ENCODE assay signal across 18 mouse cellular contexts in genomic region chr16:85231330-85231729, GRCm38 (mm10).
"Had no signal": no experiment of that assay in that cellular context is flagged by ENCODE, and none has a peak within 500 bp of the region (broad histone marks: within the 10 kb centered on the region; RNA-seq: fewer than 3 reads in every experiment).

No protein-coding gene starts in this region.

- H3K4me3 ChIP-seq: midbrain, embryonic 10.5 days; myocyte; neural tube, embryonic 13.5 days; neural tube, embryonic 15.5 days had no signal

- H3K36me3 ChIP-seq: midbrain, embryonic 10.5 days; neural tube, embryonic 13.5 days; neural tube, embryonic 15.5 days had no signal

- H3K27ac ChIP-seq: liver, embryonic 14.5 days; midbrain, embryonic 10.5 days; neural tube, embryonic 13.5 days; neural tube, embryonic 15.5 days had no signal

- ATAC-seq: midbrain, embryonic 16.5 days had no signal

- H3K9ac ChIP-seq: liver, embryonic 14.5 days; lung, embryonic 14.5 days; neural tube, embryonic 13.5 days; neural tube, embryonic 15.5 days had no signal

- H3K4me2 ChIP-seq: lung, embryonic 14.5 days; neural tube, embryonic 13.5 days; neural tube, embryonic 15.5 days had no signal

- H3K4me1 ChIP-seq: midbrain, embryonic 10.5 days; neural tube, embryonic 13.5 days; neural tube, embryonic 15.5 days had no signal

- DNase-seq: lung, adult 18-20 months; lung, embryonic 14.5 days; lung, postnatal 10 days; lung, postnatal 4 days; midbrain, embryonic 14.5 days; retina, postnatal 1 day; right cerebral cortex, adult 18-20 months; right cerebral cortex, postnatal 14 days; right cerebral cortex, postnatal 4 days; spleen, adult 18-20 months; thymus, adult 2 months; thymus, postnatal 25 days had no signal

- H3K27me3 ChIP-seq: neural tube, embryonic 13.5 days; neural tube, embryonic 15.5 days had no signal

- H3K9me3 ChIP-seq: midbrain, embryonic 10.5 days; neural tube, embryonic 13.5 days; neural tube, embryonic 15.5 days had no signal
